Mouse (Mus musculus): ENCODE measurements at regions not wholly inside any gene's neighbourhood (a gene's known extent, or its start where the extent isn't known, plus 50 kb on each side); places are given as distances from the start of the nearest gene placed in this dataset.

GRCm38 (mm10) chr15:6934564-6934980 is 59.8 kb upstream of the Osmr start:
- no peak for DNase-seq (ENCODE audit: low read depth)

- DNase-seq (ENCODE audit: low read depth), result no peak
Observed at GRCm38 (mm10) chr15:6941491-6941890, 66.7 kb upstream of the Osmr start.

DNA sequence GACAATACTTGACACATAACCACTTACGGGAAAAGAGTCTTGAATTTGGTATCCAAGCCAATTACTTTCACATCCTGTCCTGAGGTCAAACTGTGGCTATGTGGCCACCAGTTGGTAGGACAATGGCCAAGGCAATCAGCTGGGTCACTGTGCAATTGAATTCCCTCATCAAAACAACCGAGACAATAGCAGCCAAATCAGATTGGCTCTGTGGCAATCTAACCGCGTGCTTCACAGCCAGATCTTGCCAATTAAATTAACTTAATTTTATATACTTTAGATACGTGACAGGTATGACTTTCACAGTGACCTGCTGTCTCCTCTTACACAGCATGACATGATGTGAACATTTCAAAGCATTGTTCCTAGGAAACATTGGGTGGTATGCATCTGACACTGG is 74.5 kb upstream of the Osmr start:
- DNase-seq (ENCODE audit: low read depth), result no peak

GRCm38 (mm10) chr15:6949686-6950085 is 74.9 kb upstream of the Osmr start:
- DNase-seq (ENCODE audit: low read depth), result no peak

DNA sequence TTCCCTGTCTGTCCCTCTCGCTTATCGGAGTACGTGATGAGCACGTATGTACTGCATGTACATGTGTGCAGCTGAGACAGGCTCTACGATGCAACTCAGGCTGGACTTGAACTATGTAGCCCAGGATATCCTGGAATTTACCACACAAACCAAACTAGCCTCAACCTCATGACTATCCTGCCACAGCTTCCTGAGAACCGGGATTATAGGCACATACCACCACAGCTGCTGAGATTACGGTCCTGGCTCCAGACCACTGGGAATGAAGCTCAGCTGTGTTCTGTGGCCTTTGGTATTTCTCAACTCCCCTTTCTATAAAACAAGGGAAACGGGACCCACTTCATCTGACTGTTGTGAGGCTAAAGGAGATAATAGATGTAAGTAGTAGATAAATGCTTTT is 75.7 kb upstream of the Osmr start:
- DNase-seq (ENCODE audit: low read depth), result no peak

GRCm38 (mm10) chr15:6953556-6953955 is 78.8 kb upstream of the Osmr start:
- DNase-seq (ENCODE audit: low read depth), result no peak

GRCm38 (mm10) chr15:6953970-6954791 is 79.4 kb upstream of the Osmr start:
- no peak for DNase-seq (ENCODE audit: low read depth)

DNA sequence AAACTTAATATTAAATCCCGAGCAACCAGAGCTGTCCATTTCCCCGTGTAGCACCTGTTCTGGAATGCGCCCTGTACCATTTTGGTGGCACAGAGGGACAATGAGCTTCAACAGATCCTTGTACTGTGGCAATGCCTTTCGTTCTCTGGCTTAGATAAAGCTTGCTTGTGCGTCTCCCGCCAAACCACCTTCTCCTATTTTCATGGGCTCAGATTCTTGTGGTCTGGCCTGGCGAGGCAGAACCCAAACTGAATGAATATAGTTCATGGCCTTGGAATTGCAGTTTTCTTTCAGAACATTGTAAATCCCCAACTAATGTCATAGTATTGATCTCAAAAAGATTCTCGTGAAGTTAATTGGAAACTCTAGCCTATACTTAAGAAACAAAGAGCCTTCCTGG is 85.1 kb upstream of the Osmr start:
- no peak for DNase-seq (ENCODE audit: low read depth)

DNA sequence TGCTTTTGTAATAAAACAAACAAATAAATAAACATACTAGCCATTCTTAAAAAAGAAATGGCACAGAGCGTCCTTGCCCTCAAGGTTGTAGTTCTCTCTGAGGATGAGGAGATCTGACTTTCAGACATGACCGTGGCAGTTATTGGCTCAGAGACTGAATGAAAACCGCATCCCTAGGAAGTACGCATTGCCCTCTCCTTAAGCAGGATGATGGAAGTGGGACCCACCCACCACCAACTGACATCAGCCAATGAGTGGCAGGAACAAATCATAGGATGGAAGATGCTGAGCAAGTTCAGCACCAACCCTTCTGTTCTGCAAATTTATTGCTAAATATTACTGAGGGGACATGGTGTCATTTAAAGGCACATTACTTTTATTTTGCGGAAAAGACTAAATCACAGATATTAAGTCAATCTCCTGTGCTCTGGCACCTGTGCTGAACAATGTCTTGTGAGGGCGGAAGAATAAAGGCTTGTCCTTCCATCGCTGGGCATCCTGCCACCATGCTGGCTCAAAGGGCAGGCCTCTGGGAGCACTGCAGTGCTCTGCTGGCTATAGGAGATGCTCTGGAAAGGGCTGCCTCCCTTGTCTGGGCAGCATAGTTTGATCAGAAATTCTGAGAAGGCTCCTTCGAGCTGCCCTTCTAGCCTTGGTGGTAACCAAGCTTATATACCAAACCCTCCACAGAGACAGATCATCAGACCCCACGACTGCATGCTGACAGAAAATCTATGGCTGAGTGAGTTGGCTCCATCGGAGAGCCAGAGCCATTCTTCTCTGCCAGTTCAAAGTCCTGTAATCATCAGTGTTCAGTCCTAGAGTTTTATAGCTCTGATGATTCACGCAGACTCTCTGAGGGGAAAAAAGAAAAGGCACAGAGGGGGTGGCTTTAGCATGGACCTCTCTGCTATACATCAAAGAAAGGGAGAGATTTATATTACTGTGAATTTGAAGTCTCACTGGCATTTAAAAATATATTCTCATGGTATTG is 86.3 kb upstream of the Osmr start:
- no peak for DNase-seq (ENCODE audit: low read depth)

DNA sequence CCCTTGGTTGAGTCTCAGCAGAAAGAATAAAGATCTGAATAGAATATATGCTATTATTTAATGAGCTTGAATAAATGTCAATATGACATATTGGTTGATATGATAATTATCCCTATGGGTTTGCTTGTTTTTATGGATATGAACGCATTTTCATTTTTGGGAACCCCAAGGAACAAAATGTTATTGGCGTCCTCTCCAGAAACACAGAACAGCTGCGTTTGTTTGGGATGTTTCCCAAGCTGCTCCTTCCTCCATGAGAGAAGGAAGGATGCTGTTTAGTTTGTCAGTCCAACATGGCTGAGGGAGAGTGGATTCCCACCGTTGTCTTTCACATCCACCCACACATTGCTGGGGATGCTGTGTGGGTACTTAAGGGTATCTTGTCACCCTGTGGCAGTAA is 89.9 kb upstream of the Osmr start:
- DNase-seq (ENCODE audit: low read depth), result no peak

GRCm38 (mm10) chr15:6965446-6965845 is 90.7 kb upstream of the Osmr start:
- DNase-seq (ENCODE audit: low read depth), result no peak

GRCm38 (mm10) chr15:6974410-6974809 is 99.6 kb upstream of the Osmr start:
- no peak for DNase-seq (ENCODE audit: low read depth)

DNA sequence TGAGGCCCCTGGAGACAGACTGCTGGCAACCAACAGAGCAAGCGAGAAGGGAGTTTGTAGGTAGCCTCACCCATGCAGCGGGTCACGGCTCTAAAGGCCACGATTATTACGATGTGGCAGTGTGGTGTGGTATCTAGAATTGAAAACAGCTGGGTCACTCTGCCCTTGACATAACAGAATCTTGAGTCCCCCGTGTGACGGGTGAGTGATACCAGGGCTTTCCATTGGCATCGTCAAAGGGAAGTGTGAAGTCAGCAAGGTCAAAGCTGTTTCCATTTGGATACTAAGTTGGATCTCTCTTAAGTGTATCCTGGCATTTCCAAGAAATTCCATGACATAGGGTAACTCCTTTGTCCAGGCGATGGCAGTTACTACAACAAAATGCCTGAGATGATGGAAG is 106.7 kb upstream of the Osmr start:
- DNase-seq (ENCODE audit: low read depth), result no peak

GRCm38 (mm10) chr15:6983320-6983719 is 107.1 kb upstream of the Lifr start:
- DNase-seq (ENCODE audit: low read depth), result no peak

DNA sequence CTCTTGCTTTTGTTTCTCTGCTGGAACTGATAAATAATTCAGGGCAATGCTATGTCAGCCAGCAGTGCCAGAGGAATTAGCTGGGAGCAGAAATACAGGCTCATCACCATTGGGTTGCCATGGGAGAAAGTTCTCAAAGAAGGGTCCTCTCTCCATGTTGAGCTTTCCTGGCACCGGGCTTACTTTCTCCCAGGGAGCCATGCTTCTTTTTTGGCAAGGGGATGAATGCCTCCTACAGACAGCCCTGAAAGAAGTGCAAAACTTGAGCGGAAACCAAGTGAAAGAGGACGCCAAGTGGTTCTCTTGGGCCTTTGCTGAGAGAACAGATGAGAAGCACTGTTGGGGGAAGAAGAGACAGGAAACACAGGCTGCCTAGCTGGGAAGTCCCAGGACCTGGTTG is 102.2 kb upstream of the Lifr start:
- DNase-seq (ENCODE audit: low read depth), result no peak

DNA sequence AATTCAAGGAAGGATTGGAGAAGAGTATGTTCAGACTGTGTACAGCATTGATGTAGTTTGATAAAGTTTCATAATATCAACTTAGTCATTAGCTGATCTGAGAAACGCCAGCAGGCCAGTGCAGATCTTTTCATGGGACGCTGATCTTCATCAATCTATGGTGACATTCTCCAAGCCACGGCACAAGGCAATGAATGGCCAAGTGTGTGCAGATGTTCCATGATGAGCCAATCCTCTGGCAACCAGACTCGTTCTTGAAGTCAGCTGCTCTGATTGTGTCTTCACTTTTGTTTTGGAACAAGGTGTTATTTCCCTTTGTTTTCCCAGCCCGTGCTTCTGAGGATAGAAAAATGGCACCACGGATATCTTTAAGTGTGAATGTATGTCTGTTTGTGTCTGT is 101.3 kb upstream of the Lifr start:
- DNase-seq (ENCODE audit: low read depth), result peak; percentile 93

GRCm38 (mm10) chr15:6993226-6993625 is 97.2 kb upstream of the Lifr start:
- peak; percentile 56 for DNase-seq (ENCODE audit: low read depth)

GRCm38 (mm10) chr15:6995246-6995645 is 95.2 kb upstream of the Lifr start:
- peak; percentile 98 for DNase-seq (ENCODE audit: low read depth)

GRCm38 (mm10) chr15:6997871-6998270 is 92.5 kb upstream of the Lifr start:
- DNase-seq (ENCODE audit: low read depth), result no peak

- DNase-seq (ENCODE audit: low read depth), result no peak
Observed at GRCm38 (mm10) chr15:6998576-6999070, 91.8 kb upstream of the Lifr start.

GRCm38 (mm10) chr15:6999667-7000066 is 90.7 kb upstream of the Lifr start:
- no peak for DNase-seq (ENCODE audit: low read depth)

DNA sequence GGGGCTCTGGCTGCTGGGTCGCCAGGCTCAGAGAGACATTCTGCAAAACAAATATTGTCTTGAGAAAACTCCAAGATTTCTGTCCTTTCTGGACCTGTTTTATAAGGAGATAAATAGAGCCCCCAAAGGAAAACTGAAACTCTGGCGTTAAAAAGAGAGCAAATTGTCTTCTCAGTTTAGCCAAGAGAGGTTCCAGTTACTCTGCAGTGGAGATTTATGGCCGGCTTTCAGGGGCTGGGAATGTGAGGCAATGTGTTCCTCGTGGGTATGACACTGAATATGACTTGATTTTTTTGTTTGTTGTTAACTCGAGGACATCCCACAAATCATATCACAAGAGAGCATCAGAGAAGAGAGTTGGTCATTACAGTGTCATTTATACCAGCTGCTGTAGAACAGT is 88.2 kb upstream of the Lifr start:
- no peak for DNase-seq (ENCODE audit: low read depth)

GRCm38 (mm10) chr15:7003311-7003710 is 87.1 kb upstream of the Lifr start:
- DNase-seq (ENCODE audit: low read depth), result no peak

Data from gonadal fat pad, adult 2 months (tissue).